Mouse (Mus musculus) thymus, postnatal 4 days (tissue): ENCODE data around the gene Ifna6.
"Not testable (repeated sequence)": the region's sequence is repeated elsewhere in the genome, so short reads cannot be mapped to it uniquely, and the experiment has no call there.

Experiments used
- DNase-seq: peaks from one replicate; pipeline ENCODE4 v3.0.0; 2021

The Ifna6 gene

GRCm38 (mm10) chr4:88827116-88827515 lies at the start of gene Ifna6:
TSS of gene Ifna6 (plus strand) at chr4:88827416.
- not testable (repeated sequence) for DNase-seq

- not testable (repeated sequence) for DNase-seq
Measured at GRCm38 (mm10) chr4:88779550-88779949, 47.7 kb upstream of the Ifna6 start, which contains the start of gene Gm13272. TSS of gene Gm13272 (plus strand) at chr4:88779850.

- DNase-seq: peak; percentile 14
Measured at GRCm38 (mm10) chr4:88780320-88780719, 46.9 kb upstream of the Ifna6 start.

GRCm38 (mm10) chr4:88781831-88782230 lies 45.4 kb upstream of the Ifna6 start, which contains the start of gene Ifnz:
TSS of gene Ifnz (plus strand) at chr4:88782131.
- not testable (repeated sequence) for DNase-seq

- DNase-seq: not testable (repeated sequence)
Measured at GRCm38 (mm10) chr4:88782335-88782734, 44.9 kb upstream of the Ifna6 start.

- DNase-seq: not testable (repeated sequence)
Measured at GRCm38 (mm10) chr4:88785409-88785808, 41.8 kb upstream of the Ifna6 start, which contains the start of gene Gm13276. TSS of gene Gm13276 (plus strand) at chr4:88785709.

- DNase-seq: peak; percentile 74
Measured at GRCm38 (mm10) chr4:88788402-88788801, 38.8 kb upstream of the Ifna6 start, which contains the start of gene Gm13277. TSS of gene Gm13277 (plus strand) at chr4:88788632.

GRCm38 (mm10) chr4:88791250-88791649 lies 36.0 kb upstream of the Ifna6 start, which contains the start of gene Gm13278:
TSS of gene Gm13278 (plus strand) at chr4:88791550.
- not testable (repeated sequence) for DNase-seq

GRCm38 (mm10) chr4:88793936-88794675 lies 33.1 kb upstream of the Ifna6 start, which contains the start of gene Gm13275:
TSS of gene Gm13275 (plus strand) at chr4:88794487.
- DNase-seq: peak; percentile 73

GRCm38 (mm10) chr4:88797097-88797496 lies 30.1 kb upstream of the Ifna6 start, which contains the start of gene Gm13279:
TSS of gene Gm13279 (plus strand) at chr4:88797397.
- not testable (repeated sequence) for DNase-seq

GRCm38 (mm10) chr4:88799365-88799764 lies 27.9 kb upstream of the Ifna6 start, which contains the start of gene Gm13285:
TSS of gene Gm13285 (plus strand) at chr4:88799665.
- not testable (repeated sequence) for DNase-seq

GRCm38 (mm10) chr4:88802954-88803353 lies 24.3 kb upstream of the Ifna6 start, which contains the start of gene Gm13287:
TSS of gene Gm13287 (plus strand) at chr4:88803254.
- DNase-seq: not testable (repeated sequence)

- not testable (repeated sequence) for DNase-seq
Measured at GRCm38 (mm10) chr4:88805231-88805630, 22.0 kb upstream of the Ifna6 start, which contains the start of gene Gm13288. TSS of gene Gm13288 (plus strand) at chr4:88805531.

- DNase-seq: not testable (repeated sequence)
Measured at GRCm38 (mm10) chr4:88805761-88806160, 21.5 kb upstream of the Ifna6 start.

GRCm38 (mm10) chr4:88815928-88816327 lies 11.3 kb upstream of the Ifna6 start, which contains the start of gene Ifna7:
TSS of gene Ifna7 (plus strand) at chr4:88816228.
- no peak for DNase-seq

GRCm38 (mm10) chr4:88819659-88820058 lies 7.6 kb upstream of the Ifna6 start, which contains the start of gene Ifna11:
TSS of gene Ifna11 (plus strand) at chr4:88819959.
- DNase-seq: no peak

GRCm38 (mm10) chr4:88822995-88823394 lies 4.2 kb upstream of the Ifna6 start:
- peak; percentile 49 for DNase-seq

GRCm38 (mm10) chr4:88830523-88830922 lies 3.3 kb downstream of the Ifna6 start:
- peak; percentile 66 for DNase-seq

- not testable (repeated sequence) for DNase-seq
Measured at GRCm38 (mm10) chr4:88835225-88835624, 8.0 kb downstream of the Ifna6 start, which contains the start of gene Ifna5. TSS of gene Ifna5 (plus strand) at chr4:88835525.

GRCm38 (mm10) chr4:88838828-88839227 lies 11.6 kb downstream of the Ifna6 start:
- peak; percentile 40 for DNase-seq

- DNase-seq: no peak
Measured at GRCm38 (mm10) chr4:88840058-88840457, 12.8 kb downstream of the Ifna6 start.

- no peak for DNase-seq
Measured at GRCm38 (mm10) chr4:88841438-88841911, 14.3 kb downstream of the Ifna6 start, which contains the start of gene Ifna4. TSS of gene Ifna4 (plus strand) at chr4:88841861.

- DNase-seq: no peak
Measured at GRCm38 (mm10) chr4:88845334-88845733, 18.1 kb downstream of the Ifna6 start.
